Mouse (Mus musculus): ENCODE results near the gene Stx11. TPM values are rescaled to one million over a fixed set of nuclear protein-coding genes. Genes with fewer than 3 reads are reported as not detected.
A peak's percentile ranks its signal among the peaks of the same experiment; 100 is the strongest.

Stx11 gene
- polyA plus RNA-seq, 1 experiment from 2014 or later, result 2.0 TPM

GRCm38 (mm10) chr10:12938763-12939162 is 25.3 kb downstream of the Stx11 start:
- H3K9ac ChIP-seq, result no peak overlapping the region
- DNase-seq (ENCODE audit: low spot score), result no peak
- H3K9me3 ChIP-seq (ENCODE audit: control insufficient read depth, low read length), result no peaks in the 10 kb centered on the region
- no peaks in the 10 kb centered on the region for H3K4me1 ChIP-seq (replicated peaks; ENCODE audit: control insufficient read depth, insufficient read depth, low read length)
- H3K4me3 ChIP-seq (replicated peaks; ENCODE audit: low read length), result no peak overlapping the region
- 94% methylated on average over 2 of the region's 2 CpGs for WGBS
- no peak for ATAC-seq (ENCODE audit: low FRiP score)
- H3K4me2 ChIP-seq (replicated peaks), result no peak overlapping the region
- H3K36me3 ChIP-seq (replicated peaks; ENCODE audit: control insufficient read depth, insufficient read depth), result no peaks in the 10 kb centered on the region
- H3K27ac ChIP-seq, result no peak overlapping the region
- H3K27me3 ChIP-seq (ENCODE audit: control insufficient read depth, insufficient read depth, low read length), result peaks cover 28% of the 10 kb centered on the region

- H3K9me3 ChIP-seq (ENCODE audit: control insufficient read depth, low read length), result no peaks in the 10 kb centered on the region
- H3K27me3 ChIP-seq (ENCODE audit: control insufficient read depth, insufficient read depth, low read length), result peaks cover 13% of the 10 kb centered on the region
- H3K9ac ChIP-seq, result no peak overlapping the region
- no peaks in the 10 kb centered on the region for H3K4me1 ChIP-seq (replicated peaks; ENCODE audit: control insufficient read depth, insufficient read depth, low read length)
- no peaks in the 10 kb centered on the region for H3K36me3 ChIP-seq (replicated peaks; ENCODE audit: control insufficient read depth, insufficient read depth)
- 88% methylated on average over 7 of the region's 7 CpGs for whole genome bisulfite sequencing
- no peak overlapping the region for H3K4me3 ChIP-seq (replicated peaks; ENCODE audit: low read length)
- no peak overlapping the region for H3K4me2 ChIP-seq (replicated peaks)
- no peak overlapping the region for H3K27ac ChIP-seq
- no peak for DNase-seq (ENCODE audit: low spot score)
- ATAC-seq (ENCODE audit: low FRiP score), result no peak
Observed at GRCm38 (mm10) chr10:12936079-12936478, 28.0 kb downstream of the Stx11 start.

- no peak overlapping the region for H3K4me2 ChIP-seq (replicated peaks)
- no peak overlapping the region for H3K27ac ChIP-seq
- no peaks in the 10 kb centered on the region for H3K36me3 ChIP-seq (replicated peaks; ENCODE audit: control insufficient read depth, insufficient read depth)
- H3K9ac ChIP-seq, result no peak overlapping the region
- H3K9me3 ChIP-seq (ENCODE audit: control insufficient read depth, low read length), result no peaks in the 10 kb centered on the region
- ATAC-seq (ENCODE audit: low FRiP score), result no peak
- no peaks in the 10 kb centered on the region for H3K4me1 ChIP-seq (replicated peaks; ENCODE audit: control insufficient read depth, insufficient read depth, low read length)
- peaks cover 8% of the 10 kb centered on the region for H3K27me3 ChIP-seq (ENCODE audit: control insufficient read depth, insufficient read depth, low read length)
- H3K4me3 ChIP-seq (replicated peaks; ENCODE audit: low read length), result no peak overlapping the region
- DNase-seq (ENCODE audit: low spot score), result no peak
- 92% methylated on average over 5 of the region's 5 CpGs for WGBS
Observed at GRCm38 (mm10) chr10:12935575-12935974, 28.5 kb downstream of the Stx11 start.

GRCm38 (mm10) chr10:12931492-12932400 is 32.4 kb downstream of the Stx11 start:
- Histone ChIP-seq H3K4me2 (replicated peaks) (no peak overlapping the region), H3K9ac (no peak overlapping the region), H3K27me3 (ENCODE audit: control insufficient read depth, insufficient read depth, low read length) (no peaks in the 10 kb centered on the region), H3K36me3 (replicated peaks; ENCODE audit: control insufficient read depth, insufficient read depth) (no peaks in the 10 kb centered on the region), H3K4me3 (replicated peaks; ENCODE audit: low read length) (no peak overlapping the region), H3K9me3 (ENCODE audit: control insufficient read depth, low read length) (no peaks in the 10 kb centered on the region), H3K4me1 (replicated peaks; ENCODE audit: control insufficient read depth, insufficient read depth, low read length) (no peaks in the 10 kb centered on the region), H3K27ac (no peak overlapping the region)
- 58% methylated on average over 10 of the region's 10 CpGs for WGBS
- no peak for DNase-seq (ENCODE audit: low spot score)
- no peak for ATAC-seq (ENCODE audit: low FRiP score)

DNA sequence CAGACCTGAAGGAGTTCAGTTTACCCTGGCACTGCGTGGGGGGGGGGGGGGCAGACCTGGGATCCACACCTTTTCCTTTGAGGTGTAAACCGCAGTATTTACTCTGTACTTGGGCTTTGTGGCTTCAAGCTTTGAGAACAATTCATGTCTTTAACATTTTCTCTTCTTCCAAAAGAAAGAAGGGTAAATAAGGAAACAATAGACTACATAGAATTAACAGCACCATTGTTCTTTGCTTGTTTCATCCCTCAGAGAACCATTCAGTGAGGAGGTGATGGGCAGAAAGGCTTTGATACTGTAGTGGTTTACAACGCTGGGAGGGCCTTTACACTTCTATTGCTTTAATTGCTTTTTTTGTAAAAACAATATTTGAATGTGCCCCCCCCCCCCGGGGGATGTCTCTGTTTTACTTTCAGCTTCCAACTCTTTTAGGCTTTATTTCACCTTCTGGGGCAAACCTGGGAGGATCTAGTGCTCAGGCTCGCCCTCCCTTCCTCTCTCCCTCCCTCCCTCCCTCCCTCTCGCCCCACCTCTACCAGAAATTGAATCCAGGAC is 33.7 kb downstream of the Stx11 start:
- Histone ChIP-seq H3K4me3 (replicated peaks; ENCODE audit: low read length) (no peak overlapping the region), H3K4me2 (replicated peaks) (no peak overlapping the region), H3K4me1 (replicated peaks; ENCODE audit: control insufficient read depth, insufficient read depth, low read length) (no peaks in the 10 kb centered on the region), H3K27ac (no peak overlapping the region), H3K27me3 (ENCODE audit: control insufficient read depth, insufficient read depth, low read length) (no peaks in the 10 kb centered on the region), H3K9ac (no peak overlapping the region), H3K36me3 (replicated peaks; ENCODE audit: control insufficient read depth, insufficient read depth) (no peaks in the 10 kb centered on the region), H3K9me3 (ENCODE audit: control insufficient read depth, low read length) (no peaks in the 10 kb centered on the region)
- no peak for ATAC-seq (ENCODE audit: low FRiP score)
- WGBS, result 24% methylated on average over 6 of the region's 6 CpGs
- DNase-seq (ENCODE audit: low spot score), result no peak

DNA sequence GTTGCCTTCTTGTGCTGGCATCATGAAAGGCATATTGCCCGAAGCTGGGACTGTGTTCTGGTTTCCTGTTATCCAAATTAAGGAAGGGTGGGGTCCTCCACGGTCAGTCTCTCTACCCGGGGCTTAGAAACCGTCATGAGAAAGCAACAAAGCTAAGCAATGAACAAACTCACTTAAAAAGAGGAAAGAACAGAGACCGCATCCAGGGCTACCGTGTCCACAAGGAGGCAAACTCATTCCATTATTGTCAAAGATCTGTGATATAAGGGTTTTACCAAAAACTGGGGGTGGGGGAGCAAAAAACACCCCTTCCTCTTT is 34.3 kb downstream of the Stx11 start:
- 60% methylated on average over 6 of the region's 6 CpGs for WGBS
- no peak overlapping the region for H3K9ac ChIP-seq
- DNase-seq (ENCODE audit: low spot score), result no peak

DNA sequence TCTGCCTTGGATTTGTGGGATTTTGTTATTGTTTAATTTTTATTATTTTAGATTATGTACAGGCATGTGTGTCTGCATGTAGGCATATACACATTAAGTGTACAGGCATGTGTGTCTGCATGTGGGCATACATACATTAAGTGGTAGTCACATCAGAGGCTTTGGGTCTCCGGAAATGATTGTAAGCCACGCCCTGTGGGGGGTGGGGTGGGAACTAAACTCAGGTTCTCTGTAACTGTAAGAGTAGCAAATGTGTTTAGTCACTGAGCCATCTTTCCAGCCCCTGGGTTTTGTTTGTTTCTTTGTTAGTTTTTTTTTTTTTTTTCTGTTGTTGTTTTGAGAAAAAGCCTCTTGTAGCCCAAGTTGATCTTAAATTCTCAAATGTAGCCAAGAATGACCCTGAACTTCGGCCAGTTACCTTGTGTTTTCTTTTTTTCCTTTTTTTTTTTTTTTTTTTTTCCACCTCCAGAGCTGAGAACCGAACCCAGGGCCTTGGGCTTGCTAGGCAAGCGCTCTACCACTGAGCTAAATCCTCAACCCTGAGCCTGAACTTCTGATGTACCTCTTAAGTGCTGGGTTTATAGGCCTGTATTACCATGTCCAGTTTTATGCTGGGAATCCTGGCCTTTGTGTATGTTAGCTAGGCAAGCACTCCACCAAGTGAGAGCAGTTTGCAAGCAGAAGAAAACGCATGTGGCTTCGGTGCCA is 34.8 kb downstream of the Stx11 start:
- Histone ChIP-seq H3K4me3 (replicated peaks; ENCODE audit: low read length) (no peak overlapping the region), H3K9me3 (ENCODE audit: control insufficient read depth, low read length) (no peaks in the 10 kb centered on the region), H3K27ac (no peak overlapping the region), H3K4me1 (replicated peaks; ENCODE audit: control insufficient read depth, insufficient read depth, low read length) (no peaks in the 10 kb centered on the region), H3K4me2 (replicated peaks) (no peak overlapping the region), H3K27me3 (ENCODE audit: control insufficient read depth, insufficient read depth, low read length) (no peaks in the 10 kb centered on the region), H3K9ac (no peak overlapping the region), H3K36me3 (replicated peaks; ENCODE audit: control insufficient read depth, insufficient read depth) (no peaks in the 10 kb centered on the region)
- no peak for DNase-seq (ENCODE audit: low spot score)
- ATAC-seq (ENCODE audit: low FRiP score), result no peak
- WGBS, result 88% methylated on average over 7 of the region's 7 CpGs

More for the DNA sequence above, 34.3 kb downstream of the Stx11 start:
- no peaks in the 10 kb centered on the region for H3K4me1 ChIP-seq (replicated peaks; ENCODE audit: control insufficient read depth, insufficient read depth, low read length)
- H3K36me3 ChIP-seq (replicated peaks; ENCODE audit: control insufficient read depth, insufficient read depth), result no peaks in the 10 kb centered on the region
- H3K4me3 ChIP-seq (replicated peaks; ENCODE audit: low read length), result no peak overlapping the region
- no peak overlapping the region for H3K4me2 ChIP-seq (replicated peaks)
- no peaks in the 10 kb centered on the region for H3K9me3 ChIP-seq (ENCODE audit: control insufficient read depth, low read length)
- no peak overlapping the region for H3K27ac ChIP-seq
- no peak for ATAC-seq (ENCODE audit: low FRiP score)
- H3K27me3 ChIP-seq (ENCODE audit: control insufficient read depth, insufficient read depth, low read length), result no peaks in the 10 kb centered on the region

GRCm38 (mm10) chr10:12928193-12928592 is 35.9 kb downstream of the Stx11 start:
- H3K27me3 ChIP-seq (ENCODE audit: control insufficient read depth, insufficient read depth, low read length), result no peaks in the 10 kb centered on the region
- no peaks in the 10 kb centered on the region for H3K36me3 ChIP-seq (replicated peaks; ENCODE audit: control insufficient read depth, insufficient read depth)
- DNase-seq (ENCODE audit: low spot score), result no peak
- H3K9me3 ChIP-seq (ENCODE audit: control insufficient read depth, low read length), result no peaks in the 10 kb centered on the region
- no peak overlapping the region for H3K27ac ChIP-seq
- peaks cover 3% of the 10 kb centered on the region; the same call in 1 of the 2 replicates for H3K4me1 ChIP-seq (replicated peaks; ENCODE audit: control insufficient read depth, insufficient read depth, low read length)
- no peak overlapping the region for H3K4me2 ChIP-seq (replicated peaks)
- ATAC-seq (ENCODE audit: low FRiP score), result no peak
- 89% methylated on average over 6 of the region's 6 CpGs for WGBS
- no peak overlapping the region for H3K9ac ChIP-seq
- no peak overlapping the region for H3K4me3 ChIP-seq (replicated peaks; ENCODE audit: low read length)

GRCm38 (mm10) chr10:12922574-12923353 is 41.3 kb downstream of the Stx11 start:
- Histone ChIP-seq H3K4me2 (replicated peaks) (peak overlapping the region; percentile 55), H3K27ac (peak overlapping the region; percentile 79), H3K4me1 (replicated peaks; ENCODE audit: control insufficient read depth, insufficient read depth, low read length) (peaks cover 3% of the 10 kb centered on the region; the same call in 1 of the 2 replicates), H3K9ac (peak overlapping the region; percentile 62), H3K9me3 (ENCODE audit: control insufficient read depth, low read length) (no peaks in the 10 kb centered on the region), H3K36me3 (replicated peaks; ENCODE audit: control insufficient read depth, insufficient read depth) (no peaks in the 10 kb centered on the region), H3K27me3 (ENCODE audit: control insufficient read depth, insufficient read depth, low read length) (no peaks in the 10 kb centered on the region), H3K4me3 (replicated peaks; ENCODE audit: low read length) (peak overlapping the region; percentile 57)
- ATAC-seq (ENCODE audit: low FRiP score), result peak; percentile 98
- WGBS, result under 1% methylated on average over 54 of the region's 55 CpGs
- peak; percentile 100 for DNase-seq (ENCODE audit: low spot score)
